Mouse (Mus musculus) ES-CJ7 (cell line): ENCODE data around the gene Pcyt1a.
"Not testable (repeated sequence)": the region's sequence is repeated elsewhere in the genome, so short reads cannot be mapped to it uniquely, and the experiment has no call there.

Experiments
- DNase-seq: peaks from one replicate; pipeline ENCODE4 v3.0.0; 2011; ENCODE audit warnings: low read depth, low spot score

The Pcyt1a gene

GRCm38 (mm10) chr16:32472276-32473015, 41.7 kb downstream of the Pcyt1a start:
- DNase-seq: no peak

GRCm38 (mm10) chr16:32477315-32477714, 46.6 kb downstream of the Pcyt1a start:
- no peak for DNase-seq

- no peak for DNase-seq
These were observed 48.7 kb downstream of the Pcyt1a start for GRCm38 (mm10) chr16:32479415-32479814.

GRCm38 (mm10) chr16:32484431-32484871, 53.7 kb downstream of the Pcyt1a start:
- peak; percentile 78 for DNase-seq

GRCm38 (mm10) chr16:32485209-32485608, 54.5 kb downstream of the Pcyt1a start:
- no peak for DNase-seq

- no peak for DNase-seq
These were observed 55.3 kb downstream of the Pcyt1a start for GRCm38 (mm10) chr16:32486046-32486445.

GRCm38 (mm10) chr16:32487234-32488111, 56.8 kb downstream of the Pcyt1a start, which contains the start of gene Slc51a:
Slc51a (minus strand) TSS chr16:32487879.
- peak; percentile 69 for DNase-seq

- DNase-seq: no peak
These were observed 58.2 kb downstream of the Pcyt1a start for GRCm38 (mm10) chr16:32488939-32489338.

- DNase-seq: not testable (repeated sequence)
These were observed 63.6 kb downstream of the Pcyt1a start for GRCm38 (mm10) chr16:32494371-32494770.

GRCm38 (mm10) chr16:32495965-32496364, 65.2 kb downstream of the Pcyt1a start, which contains the start of gene Zdhhc19:
Zdhhc19 (plus strand) TSS chr16:32496265.
- DNase-seq: no peak

- DNase-seq: peak; percentile 67
These were observed 68.3 kb downstream of the Pcyt1a start for GRCm38 (mm10) chr16:32498996-32499395.

GRCm38 (mm10) chr16:32499430-32500037, 68.8 kb downstream of the Pcyt1a start:
- peak; percentile 94 for DNase-seq

- DNase-seq: no peak
These were observed 70.7 kb downstream of the Pcyt1a start for GRCm38 (mm10) chr16:32501459-32501858.

GRCm38 (mm10) chr16:32502621-32503335, 72.1 kb downstream of the Pcyt1a start:
- peak; percentile 88 for DNase-seq

GRCm38 (mm10) chr16:32503633-32504032, 72.9 kb downstream of the Pcyt1a start:
- DNase-seq: no peak

GRCm38 (mm10) chr16:32506298-32506697, 75.6 kb downstream of the Pcyt1a start:
- DNase-seq: no peak

- no peak for DNase-seq
These were observed 76.1 kb downstream of the Pcyt1a start for GRCm38 (mm10) chr16:32506868-32507267.

GRCm38 (mm10) chr16:32507407-32507806, 76.7 kb downstream of the Pcyt1a start:
- peak; percentile 72 for DNase-seq

GRCm38 (mm10) chr16:32508035-32508434, 77.3 kb downstream of the Pcyt1a start:
- no peak for DNase-seq

- no peak for DNase-seq
These were observed 77.9 kb downstream of the Pcyt1a start for GRCm38 (mm10) chr16:32508506-32509065.
